Comparison of ENCODE assay signal across 24 mouse cellular contexts in the genomic region with DNA sequence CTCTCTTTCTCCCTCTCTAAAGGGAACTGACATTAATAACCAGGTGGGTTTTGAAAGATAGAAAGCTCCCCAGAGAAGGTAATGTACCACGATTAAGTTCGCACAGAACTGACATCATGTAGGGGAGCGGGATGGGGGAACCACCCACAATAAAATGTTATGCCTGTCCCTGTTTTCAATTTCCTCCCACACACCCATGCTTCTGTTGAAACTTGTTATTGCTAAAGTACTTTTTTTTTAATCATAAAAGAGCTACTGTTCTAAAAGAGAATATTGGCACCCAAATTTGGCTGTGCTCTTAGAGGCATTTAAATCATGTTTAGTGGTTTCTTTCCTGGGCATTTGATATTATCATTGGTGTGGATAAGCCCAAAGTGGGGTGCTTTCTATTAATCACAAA.
DNase-seq lines count a peak whose midpoint lies in the region; ATAC-seq and TF ChIP-seq lines count a peak whose summit lies in the region.
"Had no signal": no experiment of that assay in that cellular context is flagged by ENCODE, and none has a peak within 500 bp of the region (broad histone marks: within the 10 kb centered on the region; RNA-seq: fewer than 3 reads in every experiment).

No protein-coding gene starts in this region.

- no peak for DNase-seq in frontal cortex, postnatal 10 days (ENCODE audit: low spot score in 2 of 2)
- peak; percentile 44 to 74 for DNase-seq in layer of hippocampus, adult 2 months (ENCODE audit: low spot score in 2 of 2)
- no peak for DNase-seq in layer of hippocampus, postnatal 25 days (ENCODE audit: extremely low spot score in 1 of 2, low spot score in 1 of 2)
- peak; percentile 40 for DNase-seq in right cerebral cortex, adult 18-20 months
- no peak for DNase-seq in right cerebral cortex, postnatal 4 days
- DNase-seq in urinary bladder, postnatal 14 days (ENCODE audit: low spot score) = no peak
- DNase-seq: adrenal gland, adult 8-10 months; adrenal gland, postnatal 25 days; cerebellum, adult 18-20 months; cerebellum, adult 9-10 months; cerebellum, postnatal 14 days; gastrocnemius, postnatal 25 days; heart, adult 18-20 months; heart, postnatal 10 days; heart, postnatal 36 days had no signal

- ATAC-seq in frontal cortex, adult (ENCODE audit: low TSS enrichment) = 0 out of 2 replicates have a peak, but pooled peaks have one; percentile 21
- ATAC-seq: activated CD4-positive, CD25-positive, alpha-beta regulatory T cell, adult 4 months; forebrain, embryonic 13.5 days; forebrain, embryonic 16.5 days had no signal

- H3K27ac ChIP-seq in layer of hippocampus, adult 2 months = peak overlapping the region; percentile 6; the same call in 1 of the 2 replicates
- H3K27ac ChIP-seq: forebrain, embryonic 10.5 days; forebrain, embryonic 13.5 days; heart, embryonic 15.5 days; hindbrain, embryonic 10.5 days; hindbrain, embryonic 14.5 days had no signal

- no peak overlapping the region for H3K4me3 ChIP-seq in layer of hippocampus, adult 2 months
- H3K4me3 ChIP-seq: forebrain, embryonic 10.5 days; forebrain, embryonic 13.5 days; heart, embryonic 12.5 days; heart, embryonic 15.5 days; hindbrain, embryonic 10.5 days had no signal

- TF ChIP-seq CTCF in layer of hippocampus, adult 2 months (conservative IDR thresholded peaks at IDR 0.05) = no peak

Comparison
In these comparisons a context has a peak if more than half of its experiments do, and no peak if none do; other contexts are left out.
1. DNase-seq: peak in layer of hippocampus, adult 2 months (2 of 2) and right cerebral cortex, adult 18-20 months (single experiment); none in frontal cortex, postnatal 10 days (0 of 2), layer of hippocampus, postnatal 25 days (0 of 2), right cerebral cortex, postnatal 4 days (single experiment) and urinary bladder, postnatal 14 days (single experiment).